Mouse (Mus musculus) stomach, embryonic 15.5 days (tissue): Measurements from ENCODE around the gene Gm7995. TPM values are rescaled to one million over a fixed set of nuclear protein-coding genes. Genes with fewer than 3 reads are reported as not detected.
"Not testable (repeated sequence)": the region's sequence is repeated elsewhere in the genome, so short reads cannot be mapped to it uniquely, and the experiment has no call there.

Source experiments
- ATAC-seq: fragments of 200-750 bp; cut with Nextera tagmentation; 2 replicates; pipeline ENCODE4 v1.8.0; 2017; ENCODE audit warnings: low read depth, moderate number of reproducible peaks, moderate TSS enrichment; ENCODE audit not compliant: insufficient read depth, low FRiP score
- H3K27ac ChIP-seq: fragments of 300-500 bp; sonication (generic); 2 replicates; pipeline ENCODE4 v1.5.1; 2015; ENCODE audit warnings: mild to moderate bottlenecking, inconsistent platforms
- H3K27me3 ChIP-seq: fragments of 300-500 bp; sonication (generic); replicated peaks from 2 replicates; pipeline ENCODE4 v1.6.1; 2015; ENCODE audit warnings: inconsistent platforms
- H3K36me3 ChIP-seq: fragments of 300-500 bp; sonication (generic); 2 replicates; pipeline ENCODE4 v1.6.1; 2015; ENCODE audit warnings: inconsistent platforms
- H3K4me1 ChIP-seq: fragments of 300-500 bp; sonication (generic); 2 replicates; pipeline ENCODE4 v1.6.1; 2015; ENCODE audit warnings: inconsistent platforms
- H3K4me2 ChIP-seq: fragments of 300-500 bp; sonication (generic); 2 replicates; pipeline ENCODE4 v1.6.1; 2015; ENCODE audit warnings: mild to moderate bottlenecking, inconsistent platforms
- H3K4me3 ChIP-seq: fragments of 300-500 bp; sonication (generic); replicated peaks from 2 replicates; pipeline ENCODE4 v1.5.1; 2015; ENCODE audit warnings: inconsistent platforms
- H3K9ac ChIP-seq: fragments of 300-500 bp; sonication (generic); 2 replicates; pipeline ENCODE4 v1.6.1; 2015; ENCODE audit warnings: inconsistent platforms
- H3K9me3 ChIP-seq: fragments of 300-500 bp; sonication (generic); 2 replicates; pipeline ENCODE4 v1.6.1; 2016; ENCODE audit warnings: inconsistent platforms
- WGBS: fragments of 180-500 bp; shearing (Covaris S2); methylation state at CpG from one replicate; pipeline ENCODE4 v1.1.7; 2015; 5-methylcytosine and 5-hydroxymethylcytosine counted together
- microRNA-seq: library from miRNA; unstranded; fragments of <30 nt; microRNA quantifications from one replicate; pipeline ENCODE4, GENCODE M21; 2016
- polyA plus RNA-seq: library from polyadenylated mRNA; unstranded; fragments of >200 nt; fragmentation: Nextera tagmentation; extraction: Ambion mirVana; gene quantifications from 2 replicates; pipeline ENCODE4 v1.2.1, GENCODE M21; 2015

Gm7995 gene
- not detected in 2 replicates for polyA plus RNA-seq

- H3K36me3 ChIP-seq, H3K4me1 ChIP-seq, H3K4me2 ChIP-seq, H3K9me3 ChIP-seq, H3K4me3 ChIP-seq, H3K9ac ChIP-seq, H3K27me3 ChIP-seq, ATAC-seq, H3K27ac ChIP-seq: not testable (repeated sequence)
- no CpG with 5 or more reads among the region's 1 CpGs for WGBS
Observed at GRCm38 (mm10) chr14:42309910-42310309, at the start of gene Gm7995. Gene Gm7995, plus strand, starts transcription at chr14:42310210.

- H3K4me2 ChIP-seq, H3K9ac ChIP-seq, H3K36me3 ChIP-seq, H3K4me1 ChIP-seq, H3K4me3 ChIP-seq, H3K9me3 ChIP-seq, ATAC-seq, H3K27ac ChIP-seq, H3K27me3 ChIP-seq: not testable (repeated sequence)
- WGBS: 100% methylated on average over 1 of the region's 3 CpGs
Observed at GRCm38 (mm10) chr14:42297258-42297657, 12.8 kb upstream of the Gm7995 start, which contains the start of gene Gm9611. Gene Gm9611, minus strand, starts transcription at chr14:42297358.

Small RNA genes within 50 kb of the gene (microRNA-seq; reads per million reads assigned to microRNA genes)
- gene Gm25208 (not detected), gene Gm25892 (not detected)

Other genes with a start within 250 kb of the Gm7995 start
- gene Gm7951, start 192.8 kb upstream of the Gm7995 start, polyA plus RNA-seq: not detected in 2 replicates
- gene Gm17027, start 147.6 kb upstream of the Gm7995 start, polyA plus RNA-seq: not detected in 2 replicates
- gene Gm3573, start 119.4 kb upstream of the Gm7995 start, polyA plus RNA-seq: not detected in 2 replicates
- gene Gm17026, start 50.2 kb upstream of the Gm7995 start, polyA plus RNA-seq: not detected in 2 replicates
- gene Gm9611, start 12.9 kb upstream of the Gm7995 start, polyA plus RNA-seq: not detected in 2 replicates
- gene Gm8005, start 129.5 kb downstream of the Gm7995 start, polyA plus RNA-seq: not detected in 2 replicates
- gene Gm8011, start 153.7 kb downstream of the Gm7995 start, polyA plus RNA-seq: not detected in 2 replicates
- not detected in 2 replicates for gene Gm8020, start 192.1 kb downstream of the Gm7995 start, polyA plus RNA-seq
- not detected in 2 replicates for gene Gm8024, start 214.1 kb downstream of the Gm7995 start, polyA plus RNA-seq